Mouse (Mus musculus): ENCODE data around the gene Nrap.

Gene Nrap

DNA sequence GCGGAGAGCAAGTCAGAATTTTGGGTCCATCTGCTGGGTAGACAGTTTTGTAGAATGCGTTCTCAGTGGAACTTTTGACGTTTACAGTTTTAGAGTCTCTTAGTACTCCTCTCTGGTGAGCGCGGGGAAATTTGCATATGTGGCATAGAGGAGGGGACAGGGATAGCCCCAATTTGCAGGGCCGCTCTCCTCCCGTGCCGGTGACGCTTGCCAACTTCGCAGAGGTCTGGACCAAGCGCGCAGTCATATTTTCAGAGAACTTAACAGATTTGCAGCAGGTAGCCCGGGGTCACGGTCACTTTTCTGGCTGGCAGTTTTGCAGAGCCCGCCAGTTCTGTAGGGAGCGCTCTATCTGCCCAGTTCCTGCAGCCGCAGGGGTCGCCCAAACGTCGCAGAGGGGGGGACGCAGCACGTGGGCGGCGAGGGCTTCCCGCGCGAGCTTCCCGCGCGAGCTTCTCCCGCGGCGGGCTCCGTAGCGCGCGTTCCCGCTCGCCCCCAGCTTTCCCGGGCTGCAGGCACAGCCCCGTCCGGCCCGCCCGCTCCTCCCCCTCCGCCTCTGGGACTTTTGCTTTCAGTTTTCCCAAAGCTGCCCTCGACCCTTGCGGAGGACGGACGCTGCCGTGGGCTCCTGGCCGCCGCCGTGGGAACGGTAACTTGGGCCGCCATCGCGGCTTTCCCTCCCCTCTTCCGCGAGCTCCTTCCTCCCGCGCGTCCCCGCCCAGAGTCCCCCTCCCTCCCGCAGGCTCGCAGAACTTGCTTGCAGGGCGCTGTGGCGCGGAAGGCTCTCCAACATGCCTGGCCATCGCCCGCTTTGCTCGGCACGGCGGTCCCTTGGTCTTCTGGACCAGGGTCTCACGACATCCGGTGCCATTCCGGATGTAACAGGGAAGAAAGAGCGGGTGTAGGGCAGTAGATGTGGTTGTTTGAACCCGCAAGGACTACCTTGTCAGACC, 7.1 kb upstream of the Nrap start, which contains the start of gene Casp7:
Gene Casp7, plus strand, starts transcription at position 461 of the 953 bp plus-strand sequence.
- DNase-seq (ENCODE audit: low spot score): peak; percentile 76

- no peak for DNase-seq (ENCODE audit: low spot score)
These were observed 6.4 kb upstream of the Nrap start for GRCm38 (mm10) chr19:56396227-56396626.

- no peak for DNase-seq (ENCODE audit: low spot score)
These were observed 5.5 kb upstream of the Nrap start for GRCm38 (mm10) chr19:56395183-56395935.

DNA sequence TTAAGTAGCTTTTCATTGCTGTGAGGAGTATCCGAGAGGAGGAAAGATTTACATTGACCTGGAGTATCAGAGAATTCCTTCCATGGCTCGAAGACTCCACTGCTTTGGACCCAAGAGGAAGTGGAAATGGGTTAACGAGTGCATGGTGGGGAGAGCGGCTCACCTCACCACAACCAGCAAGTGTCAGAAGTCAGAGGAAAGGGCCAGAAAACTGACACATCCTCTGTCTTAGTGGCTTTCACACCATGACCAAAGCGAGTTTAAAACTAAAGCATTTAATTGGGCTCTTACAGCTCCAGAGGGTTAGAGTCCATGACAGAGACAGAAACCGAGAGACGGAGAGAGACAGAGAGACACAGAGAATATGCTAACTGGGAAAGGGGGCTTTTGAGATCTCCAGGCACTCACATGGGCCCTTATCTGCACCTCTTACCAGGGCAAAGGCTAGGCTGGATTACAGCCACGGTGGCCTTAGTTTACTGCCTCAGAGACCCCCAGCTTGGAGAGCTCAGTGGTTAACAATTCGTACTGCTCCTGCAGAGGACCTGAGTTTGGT, 3.6 kb upstream of the Nrap start:
- DNase-seq (ENCODE audit: low spot score): no peak

- peak; percentile 11 for DNase-seq (ENCODE audit: low spot score)
These were observed 1.6 kb upstream of the Nrap start for GRCm38 (mm10) chr19:56391307-56392046.

GRCm38 (mm10) chr19:56389176-56389575, 661 bp downstream of the Nrap start:
- no peak for DNase-seq (ENCODE audit: low spot score)

DNA sequence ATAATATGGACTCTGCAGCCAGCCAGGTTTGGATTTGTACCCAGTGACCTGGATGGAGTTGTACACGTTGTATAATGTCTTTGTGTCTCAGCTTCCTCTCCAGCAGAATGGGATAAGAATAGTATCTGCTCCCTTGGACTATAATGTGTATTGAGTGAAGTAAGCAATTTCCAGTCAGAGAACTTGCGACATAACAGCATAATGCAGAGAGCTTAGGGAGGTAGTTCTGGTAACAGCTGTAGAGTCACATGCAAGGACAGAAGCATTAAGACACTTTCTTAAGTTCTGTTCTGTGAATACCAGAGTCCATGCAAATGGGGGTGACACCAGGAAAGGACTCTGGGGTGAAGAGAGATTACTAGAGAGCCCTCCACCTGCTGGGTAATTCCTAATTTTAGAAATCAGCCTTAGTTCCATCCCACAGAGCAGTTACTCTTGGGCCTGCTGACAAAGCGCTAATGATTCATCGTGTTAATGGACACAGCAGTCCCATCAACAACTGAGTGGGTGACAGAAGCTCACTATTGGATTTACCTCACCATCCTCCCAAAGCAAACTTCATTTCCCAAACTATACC, 2.0 kb downstream of the Nrap start:
- DNase-seq (ENCODE audit: low spot score): no peak

GRCm38 (mm10) chr19:56386095-56386494, 3.7 kb downstream of the Nrap start:
- no peak for DNase-seq (ENCODE audit: low spot score)

DNA sequence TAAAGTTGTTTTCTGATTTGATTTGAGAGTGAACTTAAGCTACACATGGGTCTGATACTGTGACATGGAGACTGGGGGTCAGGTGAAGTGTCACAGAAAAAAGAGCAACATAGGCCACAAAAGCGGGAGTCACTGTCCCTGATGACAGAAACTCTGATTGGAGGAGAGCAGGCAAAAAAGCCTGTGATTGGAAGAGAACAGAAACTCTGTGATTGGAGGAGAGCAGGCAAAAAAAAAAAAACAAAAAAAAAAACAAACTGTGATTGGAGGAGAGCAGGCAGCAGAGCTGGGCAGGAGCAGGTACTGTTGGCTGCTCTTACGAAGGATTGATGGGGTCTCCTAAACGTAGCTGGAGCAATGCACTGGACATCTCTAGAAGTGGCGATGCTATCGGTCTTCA, 4.3 kb downstream of the Nrap start:
- no peak for DNase-seq (ENCODE audit: low spot score)

DNA sequence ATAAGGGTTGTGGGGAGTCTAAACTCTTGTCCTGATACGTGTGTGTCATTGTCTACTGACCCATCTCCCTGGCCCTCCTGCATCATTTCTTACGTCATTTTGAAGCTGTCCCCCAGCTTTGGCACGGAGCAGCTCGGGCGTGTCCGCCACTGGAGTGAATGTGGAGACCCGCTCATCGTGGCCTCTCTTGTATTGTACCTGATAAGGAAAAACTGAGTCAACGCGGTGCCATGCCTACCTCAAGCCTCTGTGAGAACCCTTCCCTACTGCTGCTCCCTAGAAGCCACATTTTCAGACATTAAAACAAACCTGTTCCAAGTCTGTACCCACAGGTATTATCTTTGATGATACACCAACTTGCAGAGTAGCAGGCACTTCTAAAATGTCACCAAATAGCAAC, 8.4 kb downstream of the Nrap start:
- no peak for DNase-seq (ENCODE audit: low spot score)

GRCm38 (mm10) chr19:56380341-56380740, 9.5 kb downstream of the Nrap start:
- no peak for DNase-seq (ENCODE audit: low spot score)

DNA sequence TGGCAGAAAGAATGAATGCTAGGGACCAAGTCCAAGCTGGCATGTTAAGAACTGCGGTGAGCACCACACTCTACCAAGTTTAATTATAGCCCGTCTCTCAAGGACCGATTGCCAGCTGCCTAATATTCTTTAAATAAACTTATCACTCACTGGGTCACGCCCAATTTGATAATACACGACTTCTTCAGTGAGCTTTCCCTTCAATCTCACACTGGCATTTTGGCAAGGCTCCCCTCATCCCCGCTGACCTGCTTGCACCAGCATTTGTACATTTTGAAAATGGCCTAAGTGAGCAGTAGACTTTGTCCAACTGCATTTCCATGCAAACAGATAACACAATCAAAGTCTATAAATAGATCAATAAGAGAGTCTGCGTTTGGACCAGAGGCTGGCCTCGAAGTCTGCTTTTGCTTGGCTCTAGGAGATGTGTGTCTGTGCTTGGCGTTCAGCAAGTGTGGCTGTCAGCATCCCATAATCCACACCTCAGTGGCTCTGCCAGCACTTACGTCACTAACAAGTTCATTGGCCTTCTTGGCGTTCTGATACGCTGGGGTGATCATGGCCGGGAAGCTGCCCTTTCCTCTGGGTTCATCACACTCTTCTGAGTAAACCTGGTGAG, 11.2 kb downstream of the Nrap start:
- no peak for DNase-seq (ENCODE audit: low spot score)

GRCm38 (mm10) chr19:56378007-56378406, 11.8 kb downstream of the Nrap start:
- DNase-seq (ENCODE audit: low spot score): no peak

DNA sequence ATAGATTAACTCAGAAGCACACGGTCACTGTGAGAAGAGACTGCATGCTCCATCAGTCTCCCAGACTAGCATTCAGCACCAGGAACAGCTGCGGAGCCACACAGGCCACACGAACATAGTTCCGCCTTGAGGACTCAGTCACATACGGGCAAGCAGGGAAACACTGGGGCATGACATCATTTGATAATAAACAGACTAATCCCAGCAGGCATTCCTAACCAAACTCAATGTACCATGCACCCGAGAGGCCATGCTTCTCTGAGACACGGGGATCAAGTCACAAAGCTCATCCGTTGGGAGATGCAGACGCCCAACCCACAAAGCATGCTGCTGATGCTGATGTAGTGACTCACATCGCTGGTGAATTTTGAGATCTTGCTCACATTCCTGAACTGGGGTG, 15.8 kb downstream of the Nrap start:
- DNase-seq (ENCODE audit: low spot score): no peak

GRCm38 (mm10) chr19:56373246-56373645, 16.6 kb downstream of the Nrap start:
- DNase-seq (ENCODE audit: low spot score): no peak

- no peak for DNase-seq (ENCODE audit: low spot score)
These were observed 17.6 kb downstream of the Nrap start for GRCm38 (mm10) chr19:56372226-56372625.

- DNase-seq (ENCODE audit: low spot score): no peak
These were observed 19.3 kb downstream of the Nrap start for GRCm38 (mm10) chr19:56370389-56371150.

DNA sequence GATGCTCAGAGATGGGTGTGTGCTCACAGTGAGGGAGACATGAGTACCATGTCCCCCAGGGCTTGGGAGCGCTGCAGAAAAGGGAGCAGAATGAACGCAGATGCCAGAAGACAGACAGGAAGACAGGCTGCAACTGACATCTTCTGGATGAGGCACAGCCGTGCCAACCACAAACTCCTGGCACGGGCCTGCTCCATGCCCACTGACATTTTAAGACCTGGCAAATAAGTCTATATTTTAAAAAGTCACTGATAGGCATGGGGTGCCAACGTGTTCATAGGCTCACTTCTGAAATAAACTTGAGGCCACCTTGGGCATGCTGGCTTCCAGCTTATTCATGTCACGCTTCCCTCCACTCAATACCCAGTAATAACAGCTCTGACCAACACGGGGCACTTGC, 20.9 kb downstream of the Nrap start:
- DNase-seq (ENCODE audit: low spot score): no peak

DNA sequence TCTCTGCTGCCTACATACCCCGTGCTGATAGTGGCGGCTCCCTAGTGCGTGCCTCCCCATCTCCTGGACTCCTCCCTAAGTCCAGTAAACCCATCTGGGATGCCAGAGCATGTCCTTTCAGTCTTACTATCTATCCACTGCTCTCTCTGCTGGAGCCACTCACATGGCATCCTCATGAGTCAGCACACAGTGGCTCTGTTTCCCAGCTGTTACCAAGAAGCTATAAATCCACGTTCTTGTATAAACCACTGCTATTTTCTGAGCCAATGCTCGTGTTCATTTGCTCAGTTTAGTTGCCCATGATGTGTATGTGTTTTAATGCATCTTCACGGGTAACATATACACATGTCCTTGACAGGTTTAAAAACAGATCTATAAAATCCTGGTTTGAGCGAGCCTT, 22.1 kb downstream of the Nrap start:
- no peak for DNase-seq (ENCODE audit: low spot score)

- no peak for DNase-seq (ENCODE audit: low spot score)
These were observed 23.2 kb downstream of the Nrap start for GRCm38 (mm10) chr19:56366625-56367024.

Data from embryo, embryonic 10 days (tissue).